Mouse (Mus musculus): ENCODE measurements at regions not wholly inside any gene's neighbourhood (a gene's known extent, or its start where the extent isn't known, plus 50 kb on each side); places are given as distances from the start of the nearest gene placed in this dataset.

GRCm38 (mm10) chr17:84850893-84851292, 60.3 kb upstream of the Lrpprc start:
- TF ChIP-seq CTCF (IDR thresholded peaks at IDR 0.05; ENCODE audit: low read depth) (no peak), EP300 (IDR thresholded peaks at IDR 0.05; ENCODE audit: low read depth) (no peak)
